Mouse (Mus musculus): Measurements from ENCODE around the gene Hes6.

Hes6 gene

DNA sequence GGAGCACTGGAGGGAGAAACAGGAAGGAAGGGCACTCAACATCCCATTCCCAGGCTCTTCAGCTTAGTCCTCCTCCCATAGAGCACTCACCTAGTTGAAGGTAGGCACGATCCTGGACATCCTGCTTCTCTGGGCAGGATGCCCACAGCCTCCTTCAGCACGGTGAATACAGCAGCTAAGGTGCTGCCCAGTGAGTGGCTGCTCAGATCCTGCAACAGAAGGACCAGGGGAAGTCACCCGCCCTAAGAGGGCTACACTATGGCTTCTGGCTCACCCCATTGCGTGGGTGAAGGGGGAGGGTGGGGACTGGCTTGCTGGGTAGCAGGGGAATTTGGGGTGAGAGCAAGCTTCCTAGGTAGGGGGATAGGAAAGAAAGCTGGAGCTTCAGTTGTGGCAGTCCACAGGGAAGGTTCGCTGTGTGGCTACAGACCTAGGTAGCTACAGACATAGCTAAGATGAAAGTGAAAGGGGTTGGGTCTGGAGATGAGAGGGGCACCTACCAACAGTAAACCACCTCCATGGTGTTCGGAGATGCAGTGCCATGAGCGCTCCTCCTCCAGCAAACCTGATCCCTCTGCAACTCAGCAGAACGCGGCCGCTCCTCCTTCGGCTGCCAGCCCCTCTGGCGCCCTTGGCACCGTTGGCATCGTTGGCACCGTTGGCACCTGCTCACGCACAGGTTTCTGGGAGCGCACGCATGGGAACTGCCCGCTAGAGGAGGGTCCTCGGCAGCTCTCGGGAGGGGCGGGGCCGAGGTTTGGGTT lies 8.2 kb downstream of the Hes6 start:
- no peak for DNase-seq (ENCODE audit: low spot score)

DNA sequence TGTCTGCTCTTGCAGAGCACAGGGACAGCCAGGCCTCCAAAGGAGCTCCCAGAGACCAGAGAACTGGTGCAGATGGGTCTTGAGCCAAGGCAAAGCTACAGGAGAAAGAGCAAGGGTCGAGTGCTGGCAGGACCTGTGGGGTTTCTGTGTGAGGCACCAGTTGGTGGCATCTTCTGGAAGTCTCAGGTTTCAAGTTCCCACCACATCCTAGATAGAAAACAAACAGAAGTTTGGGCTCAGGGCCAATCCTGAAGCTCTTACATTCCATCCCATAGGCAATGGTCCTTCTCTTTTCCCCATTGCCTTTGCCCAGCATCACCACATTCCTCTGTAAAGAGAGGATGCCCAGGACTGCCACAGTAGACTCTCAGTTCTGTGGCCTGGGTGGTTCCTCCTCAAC lies 8.9 kb downstream of the Hes6 start:
- no peak for DNase-seq (ENCODE audit: low spot score)

DNA sequence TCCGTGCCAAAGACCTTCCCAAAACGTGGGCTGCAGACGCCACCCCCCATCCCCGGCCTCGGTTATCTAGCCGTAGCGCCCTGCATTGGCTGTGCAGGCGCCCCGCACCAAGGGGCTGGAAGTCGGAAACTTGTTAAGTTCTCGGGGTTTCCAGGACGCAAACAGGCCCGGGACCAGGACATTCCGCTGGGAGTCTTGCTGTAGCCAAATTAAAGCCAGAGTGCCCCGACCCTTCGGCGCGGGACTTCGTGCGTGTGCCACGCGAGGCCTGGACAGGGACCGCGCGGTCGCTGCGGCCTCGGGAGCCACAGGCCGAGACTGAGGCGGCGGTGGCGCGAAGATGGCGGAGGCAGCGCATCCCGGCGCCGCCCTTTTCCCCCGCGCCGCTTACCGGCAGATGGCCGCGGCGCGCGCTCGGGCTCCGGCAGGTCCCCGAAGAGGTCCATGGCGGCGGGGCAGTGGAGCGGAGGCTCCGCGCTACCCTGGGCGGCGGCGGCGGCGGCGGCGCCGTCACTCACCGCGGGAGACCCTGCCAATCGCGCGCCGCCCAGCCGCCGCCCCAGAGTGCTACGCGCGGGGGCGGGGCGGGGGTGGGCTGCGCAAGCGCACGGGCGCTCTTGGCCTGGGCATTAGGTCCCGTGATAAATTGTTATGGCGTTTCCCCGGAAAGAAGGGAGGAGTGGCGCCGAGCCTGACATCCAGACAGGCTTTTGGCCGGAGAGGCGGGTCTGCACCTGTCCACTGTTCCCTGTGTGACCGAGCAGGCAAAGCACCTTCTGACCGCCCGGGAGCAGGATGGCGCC lies 15.4 kb downstream of the Hes6 start, which contains the start of gene Ilkap:
Ilkap (minus strand) TSS at position 556 of the 803 bp plus-strand sequence.
- DNase-seq (ENCODE audit: low spot score), result peak; percentile 91

DNA sequence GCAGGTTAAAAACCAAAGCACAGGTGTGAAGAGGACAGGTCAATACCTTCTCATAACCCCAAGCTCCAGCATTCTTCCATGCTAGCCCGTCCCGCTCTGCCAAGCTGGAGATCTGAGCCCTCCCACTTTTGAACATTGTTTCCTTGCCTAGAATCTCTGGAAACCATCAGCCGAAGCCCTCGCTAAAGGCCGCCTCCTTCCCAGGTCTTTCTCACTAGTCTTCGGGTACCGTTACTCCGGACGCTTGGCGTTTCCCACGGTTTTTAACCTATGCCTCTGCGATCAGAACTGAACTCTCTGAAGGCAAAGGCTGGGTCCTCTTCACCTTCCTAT lies 15.9 kb downstream of the Hes6 start:
- peak; percentile 48 for DNase-seq (ENCODE audit: low spot score)

DNA sequence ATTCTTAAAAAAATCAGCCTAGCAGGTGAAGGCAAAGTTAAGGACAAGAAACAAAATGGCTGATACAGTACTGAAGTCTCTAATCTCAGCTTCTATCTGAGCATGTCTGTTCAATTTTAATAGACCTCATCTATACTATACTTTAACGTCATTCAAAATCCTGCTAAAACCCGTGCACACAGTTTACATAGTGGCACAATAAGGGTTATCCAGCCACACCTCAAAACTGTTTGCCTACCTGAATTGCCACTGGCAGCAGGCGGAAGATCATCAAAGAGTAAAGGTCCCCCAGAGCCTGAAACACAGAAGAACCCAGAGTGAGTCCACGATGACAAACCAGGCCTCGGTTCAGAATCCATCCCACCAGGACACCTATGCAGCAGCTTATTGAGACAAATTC lies 23.5 kb downstream of the Hes6 start:
- DNase-seq (ENCODE audit: low spot score), result no peak

DNA sequence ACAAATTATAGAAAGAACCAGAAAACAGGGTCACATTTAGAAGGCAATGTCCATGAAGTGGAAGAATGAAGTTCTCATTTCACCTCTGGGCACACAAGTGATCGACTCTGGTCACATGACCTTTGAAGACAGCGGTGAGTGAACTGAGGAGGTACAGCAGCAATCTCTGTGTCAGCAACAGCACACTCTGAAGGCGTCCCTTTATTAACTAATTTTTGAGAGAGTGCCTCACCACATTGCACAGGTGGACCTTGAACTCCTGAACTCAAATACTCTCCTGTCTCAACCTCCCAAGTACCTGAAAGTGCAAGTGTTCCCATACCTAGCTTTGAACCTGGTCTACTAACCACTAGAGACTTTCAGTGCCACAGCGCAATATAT lies 32.8 kb downstream of the Hes6 start:
- DNase-seq (ENCODE audit: low spot score), result no peak

DNA sequence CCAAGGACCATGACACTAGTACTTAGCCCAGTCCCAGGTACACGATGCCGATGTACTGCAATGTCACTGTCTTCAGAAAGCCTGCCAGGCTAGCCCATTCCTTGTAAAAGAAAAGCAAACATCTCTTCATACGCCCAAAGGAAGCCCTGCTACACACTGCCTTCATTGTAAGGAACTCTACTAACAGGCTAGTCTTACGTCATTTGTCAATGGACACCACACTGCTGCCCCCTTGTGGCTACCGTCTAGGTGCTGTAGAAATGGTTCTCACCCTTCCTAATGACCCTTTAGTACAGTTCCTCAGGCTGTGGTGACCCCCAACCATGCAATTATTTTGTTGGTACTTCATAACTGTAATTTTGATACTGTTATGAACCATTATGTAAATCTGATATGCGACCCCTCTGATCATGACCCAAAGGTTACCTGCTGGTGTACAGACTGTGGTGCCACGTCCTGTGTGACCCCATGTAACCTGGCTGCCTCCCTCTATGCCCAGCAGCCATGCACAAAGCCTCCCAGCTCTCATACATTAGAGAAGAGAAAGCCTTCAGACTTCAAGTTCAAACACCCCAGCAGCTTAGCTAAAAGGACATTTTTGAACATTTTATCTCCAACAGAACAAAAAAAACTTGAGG lies 33.3 kb downstream of the Hes6 start:
- DNase-seq (ENCODE audit: low spot score), result peak; percentile 79

DNA sequence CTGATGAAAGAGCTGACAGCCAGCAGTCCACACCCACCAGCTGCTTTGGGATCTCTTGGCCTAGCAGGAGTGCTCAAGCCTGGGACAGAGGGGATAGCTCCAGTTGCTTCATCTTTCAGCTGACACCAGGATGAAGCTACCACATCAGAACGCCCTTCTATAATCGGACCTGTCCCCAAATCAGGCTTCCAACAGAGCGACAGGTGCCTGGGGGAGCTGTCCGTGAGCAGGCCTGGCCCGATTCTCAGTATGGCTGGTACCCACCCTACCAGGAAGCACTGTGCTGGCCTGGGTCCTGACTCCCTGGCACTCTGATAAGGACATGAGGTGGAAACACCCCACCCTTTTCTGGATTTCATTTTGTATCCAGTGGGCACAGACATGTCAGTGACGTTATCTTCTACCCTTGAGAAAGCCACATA lies 40.4 kb downstream of the Hes6 start:
- DNase-seq (ENCODE audit: low spot score), result no peak

DNA sequence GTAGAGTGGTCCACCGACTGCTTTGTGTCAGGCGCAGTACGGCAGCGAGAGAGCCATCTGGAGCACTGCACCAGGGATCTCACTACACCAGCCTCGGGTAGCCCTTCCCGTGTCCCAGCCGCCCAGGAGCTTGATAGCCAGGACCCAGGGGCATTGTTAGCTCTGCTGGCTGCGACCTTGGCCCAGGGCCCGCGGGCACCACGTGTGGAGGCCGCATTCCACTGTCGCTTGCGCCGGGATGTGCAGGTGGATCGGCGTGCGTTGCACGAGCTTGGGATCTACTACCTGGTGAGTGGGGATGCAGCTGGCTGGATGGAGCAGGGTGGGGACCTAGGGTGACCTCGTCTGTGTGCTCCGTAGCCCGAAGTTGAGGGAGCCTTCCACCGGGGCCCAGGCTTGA lies 43.8 kb downstream of the Hes6 start:
- DNase-seq (ENCODE audit: low spot score), result no peak

DNA sequence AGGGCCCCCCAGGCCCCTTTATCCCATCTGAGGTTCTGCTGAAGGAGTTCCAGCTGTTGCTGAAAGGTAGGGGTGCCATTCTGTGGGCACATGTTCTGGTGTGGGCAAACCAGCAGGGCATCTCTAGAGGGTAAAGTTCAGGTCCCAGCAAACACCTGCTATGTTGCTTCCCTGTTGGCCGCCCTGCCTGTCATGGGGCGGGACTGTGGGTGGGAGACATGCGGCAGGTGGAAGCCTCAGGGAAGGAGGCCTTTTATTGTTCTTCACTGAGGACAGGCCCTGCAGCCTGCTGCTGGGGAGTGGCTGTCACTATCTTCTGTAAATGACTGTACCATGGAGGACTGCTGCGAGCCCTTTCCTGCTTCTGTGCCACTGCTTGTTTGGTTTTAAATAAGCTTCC lies 44.4 kb downstream of the Hes6 start:
- no peak for DNase-seq (ENCODE audit: low spot score)

DNA sequence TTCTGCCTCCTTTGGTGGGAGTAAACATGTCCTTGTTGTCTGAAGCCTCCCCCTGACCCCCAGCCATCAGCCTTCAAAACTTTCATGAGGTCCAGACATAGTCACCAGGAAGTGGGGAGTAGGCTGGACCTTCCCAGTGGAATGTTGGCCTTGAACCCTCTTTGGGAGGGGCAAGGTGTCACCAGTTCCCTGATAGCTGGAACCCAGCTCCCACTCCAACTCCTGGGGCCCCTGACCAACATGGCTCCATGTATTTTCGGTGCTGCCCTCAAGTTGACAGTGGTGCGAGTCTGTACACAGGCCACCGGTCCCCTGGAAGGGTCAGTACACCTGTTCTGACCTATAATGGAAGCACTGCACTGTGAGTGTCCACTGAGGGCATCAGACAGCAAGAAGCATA lies 46.5 kb downstream of the Hes6 start:
- no peak for DNase-seq (ENCODE audit: low spot score)

DNA sequence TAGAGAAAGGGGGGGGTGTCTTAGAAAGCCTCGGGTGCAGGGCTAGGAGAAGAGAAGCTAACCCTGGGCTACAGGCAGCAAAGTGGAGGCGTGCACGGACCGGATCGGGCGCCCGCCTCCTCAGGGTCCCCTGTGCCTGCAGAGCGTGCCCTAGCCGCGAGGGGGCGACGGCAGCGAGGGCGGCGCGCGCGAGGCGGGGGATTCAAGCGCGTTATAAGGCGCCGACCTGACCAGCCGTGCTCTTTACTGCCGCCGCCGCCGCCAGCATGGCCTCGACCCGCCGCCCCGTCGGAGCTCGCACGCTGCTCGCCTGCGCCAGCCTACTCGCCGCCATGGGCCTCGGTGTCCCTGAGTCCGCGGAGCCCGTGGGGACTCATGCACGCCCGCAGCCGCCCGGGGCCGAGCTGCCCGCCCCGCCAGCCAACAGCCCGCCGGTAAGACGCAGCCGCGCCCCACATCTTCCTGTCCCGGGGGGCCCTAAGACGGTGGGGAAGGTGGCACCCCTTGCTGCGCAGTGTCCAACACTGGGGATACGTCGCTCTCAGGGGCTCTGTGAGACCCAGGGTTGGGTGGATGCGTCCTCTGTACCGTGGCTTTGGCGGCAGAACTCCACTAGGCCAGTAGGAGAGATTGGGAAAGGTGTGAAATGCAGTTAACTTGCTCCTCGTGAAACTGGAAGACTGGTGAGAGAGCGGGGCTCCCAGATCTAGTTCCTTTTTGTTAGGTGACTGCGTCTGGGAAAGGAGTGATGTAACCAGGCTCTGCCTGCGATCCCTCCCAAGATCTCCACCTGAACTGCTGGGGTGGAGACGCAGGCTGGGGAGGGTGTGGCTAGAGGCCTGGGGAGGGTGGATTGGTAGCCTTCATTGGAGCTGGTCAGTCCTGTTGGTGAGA lies 47.4 kb downstream of the Hes6 start, which contains the start of gene Erfe:
Erfe (plus strand) TSS at position 216 of the 894 bp plus-strand sequence.
- DNase-seq (ENCODE audit: low spot score), result peak; percentile 68

DNA sequence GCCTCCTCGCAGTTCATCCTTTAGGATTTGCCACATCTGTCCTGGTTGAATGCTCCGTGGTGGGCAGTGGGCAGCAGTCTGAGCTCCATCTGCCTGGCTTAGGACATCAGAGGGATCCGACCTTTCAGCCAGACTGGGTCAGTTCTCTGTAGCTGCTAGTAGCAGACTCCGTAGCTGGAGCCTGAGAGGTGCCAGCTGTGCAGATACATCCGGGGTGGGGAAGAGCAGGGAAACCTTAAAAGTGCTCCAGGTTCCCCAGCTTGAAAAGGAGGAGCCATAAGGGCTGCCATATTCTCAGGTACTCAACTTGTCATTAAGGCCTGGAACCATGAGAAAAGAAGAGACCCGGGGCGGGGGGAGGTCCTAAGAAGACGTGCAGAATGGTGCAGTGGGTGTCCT lies 48.0 kb downstream of the Hes6 start:
- DNase-seq (ENCODE audit: low spot score), result no peak

DNA sequence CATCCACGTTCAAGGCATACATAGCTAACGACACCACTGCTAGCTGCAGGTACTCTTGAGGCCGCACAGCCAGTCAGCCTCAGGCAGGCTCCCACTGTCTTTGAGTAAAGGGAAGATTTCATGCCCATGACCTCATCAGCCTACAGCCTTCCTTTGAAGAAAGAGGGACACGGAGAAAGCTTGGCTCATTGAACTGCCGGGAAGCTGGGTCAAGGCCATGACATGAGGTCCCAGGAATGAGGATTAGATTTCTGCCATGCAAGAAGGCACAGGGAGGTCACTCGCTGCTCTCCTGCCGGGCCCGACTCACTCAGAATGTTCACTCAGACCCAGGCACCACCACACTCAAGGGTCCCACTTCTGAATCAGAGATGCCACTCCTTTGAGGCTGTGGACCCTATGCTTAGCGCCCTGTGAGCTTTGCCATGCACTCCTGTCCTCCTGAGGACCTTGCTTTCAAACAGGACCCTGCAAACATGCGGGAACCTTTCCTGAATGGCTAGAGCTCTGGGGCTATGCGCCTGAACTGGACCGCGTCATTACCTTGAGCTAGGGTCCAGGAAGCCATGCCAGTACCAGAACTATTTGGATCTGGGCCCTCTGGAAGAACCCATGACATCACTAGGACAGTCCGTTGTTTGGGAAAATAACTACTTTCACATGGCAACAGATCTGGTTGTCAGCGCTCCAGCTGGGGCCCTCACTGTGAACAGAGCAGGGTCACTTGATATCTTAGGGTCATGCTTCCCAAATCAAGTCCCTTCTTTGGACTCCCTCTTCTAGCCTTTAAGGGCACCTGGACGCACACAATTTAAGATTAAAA lies 48.8 kb downstream of the Hes6 start:
- DNase-seq (ENCODE audit: low spot score), result no peak

DNA sequence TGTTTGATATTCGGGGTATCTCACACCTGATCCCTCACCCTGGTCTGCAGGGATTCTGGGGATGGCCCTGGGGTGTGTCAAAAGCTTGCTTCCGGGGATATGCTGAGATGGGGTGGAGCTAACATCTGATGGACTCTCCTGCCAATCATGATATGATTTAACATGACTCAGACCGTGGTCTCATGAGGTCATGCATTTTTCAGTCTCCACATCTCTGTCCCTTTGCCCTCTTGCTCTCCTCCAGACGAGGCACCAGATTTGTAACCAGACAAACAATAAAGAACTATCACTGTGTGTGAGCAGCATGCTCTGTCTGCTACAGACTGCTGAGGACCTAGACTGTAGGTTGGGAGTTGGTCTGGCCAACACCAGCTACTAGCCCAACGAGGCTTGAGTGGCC lies 51.7 kb downstream of the Hes6 start:
- DNase-seq (ENCODE audit: low spot score), result no peak
